Comparison of ENCODE assay signal across 16 mouse cellular contexts in genomic region chr2:101992574-101993310, GRCm38 (mm10).
DNase-seq lines count a peak whose midpoint lies in the region; ATAC-seq and TF ChIP-seq lines count a peak whose summit lies in the region.
"Had no signal": no experiment of that assay in that cellular context is flagged by ENCODE, and none has a peak within 500 bp of the region (broad histone marks: within the 10 kb centered on the region; RNA-seq: fewer than 3 reads in every experiment).

No protein-coding gene starts in this region.

- no peaks in the 10 kb centered on the region for H3K27me3 ChIP-seq in liver, adult 2 months (ENCODE audit: control insufficient read depth, insufficient read depth, low read length)
- H3K27me3 ChIP-seq: embryonic facial prominence, embryonic 12.5 days; forebrain, embryonic 13.5 days; limb, embryonic 15.5 days had no signal

- WGBS in liver, adult 2 months = 77% methylated on average over 9 of the region's 9 CpGs

- no peak for TF ChIP-seq POLR2A in liver, adult 2 months (IDR thresholded peaks at IDR 0.05; ENCODE audit: extremely low read depth, insufficient read depth, low read length)

- H3K9ac ChIP-seq in liver, adult 2 months (ENCODE audit: low read depth, low read length) = no peak overlapping the region
- H3K9ac ChIP-seq: embryonic facial prominence, embryonic 12.5 days; forebrain, embryonic 13.5 days; limb, embryonic 15.5 days had no signal

- ATAC-seq in megakaryocyte, adult 5-6 weeks (ENCODE audit: poor library complexity, severe bottlenecking) = peak; percentile 66
- ATAC-seq: forebrain, embryonic 13.5 days; midbrain, embryonic 16.5 days had no signal

- TF ChIP-seq CTCF in liver, adult 2 months (IDR thresholded peaks at IDR 0.05; ENCODE audit: low read depth, low read length) = no peak

- H3K27ac ChIP-seq in liver, adult 2 months (replicated peaks; ENCODE audit: insufficient read depth, low read depth, low read length) = no peak overlapping the region
- H3K27ac ChIP-seq: embryonic facial prominence, embryonic 12.5 days; forebrain, embryonic 13.5 days; hindbrain, embryonic 10.5 days; limb, embryonic 15.5 days had no signal

- no peak overlapping the region for H3K4me3 ChIP-seq in liver, adult 2 months (ENCODE audit: insufficient read depth, low read depth, low read length)
- H3K4me3 ChIP-seq: embryonic facial prominence, embryonic 12.5 days; forebrain, embryonic 13.5 days; hindbrain, embryonic 10.5 days; limb, embryonic 15.5 days had no signal

- no peaks in the 10 kb centered on the region for H3K4me1 ChIP-seq in liver, adult 2 months (ENCODE audit: control insufficient read depth, insufficient read depth, low read length)
- H3K4me1 ChIP-seq: embryonic facial prominence, embryonic 12.5 days had no signal

- H3K79me2 ChIP-seq in liver, adult 2 months (ENCODE audit: control insufficient read depth, insufficient read depth, low read length) = no peaks in the 10 kb centered on the region

- peak; percentile 34 for DNase-seq in liver, adult 2 months (ENCODE audit: extremely low read depth, low read depth, low spot score)
- DNase-seq in liver = no peak
- peak; percentile 73 for DNase-seq in T-cell, adult 2 months (ENCODE audit: low spot score)
- peak; percentile 52 for DNase-seq in thymus, postnatal 4 days
- DNase-seq in cerebellum, adult 18-20 months = no peak
- DNase-seq in left cerebral cortex, adult 8-10 months (ENCODE audit: low spot score in 2 of 2) = no peak
- DNase-seq: cerebellum, postnatal 10 days; gastrocnemius, postnatal 25 days; lung, postnatal 14 days had no signal

- H3K36me3 ChIP-seq in liver, adult 2 months (ENCODE audit: control insufficient read depth, insufficient read depth, low read length) = no peaks in the 10 kb centered on the region
- H3K36me3 ChIP-seq: embryonic facial prominence, embryonic 12.5 days; G1E; hindbrain, embryonic 10.5 days; limb, embryonic 15.5 days had no signal

Comparison
In these comparisons a context has a peak if more than half of its experiments do, and no peak if none do; other contexts are left out.
1. DNase-seq: peak in liver, adult 2 months (single experiment), T-cell, adult 2 months (single experiment) and thymus, postnatal 4 days (single experiment); none in liver (single experiment), cerebellum, adult 18-20 months (0 of 2) and left cerebral cortex, adult 8-10 months (0 of 2).